Mouse (Mus musculus) G1E (cell line): ENCODE measurements around the gene 6430571L13Rik.

Experiments
- CTCF ChIP-seq: IDR thresholded peaks from 2 replicates; pipeline ENCODE4 v1.5.1; 2012; ENCODE audit warnings: low read depth, low read length, inconsistent platforms, mixed read lengths
- GATA1 ChIP-seq: IDR thresholded peaks from 2 replicates; pipeline ENCODE4 v1.6.1; 2012; ENCODE audit warnings: borderline replicate concordance, low read length, inconsistent platforms, mixed read lengths

DNA sequence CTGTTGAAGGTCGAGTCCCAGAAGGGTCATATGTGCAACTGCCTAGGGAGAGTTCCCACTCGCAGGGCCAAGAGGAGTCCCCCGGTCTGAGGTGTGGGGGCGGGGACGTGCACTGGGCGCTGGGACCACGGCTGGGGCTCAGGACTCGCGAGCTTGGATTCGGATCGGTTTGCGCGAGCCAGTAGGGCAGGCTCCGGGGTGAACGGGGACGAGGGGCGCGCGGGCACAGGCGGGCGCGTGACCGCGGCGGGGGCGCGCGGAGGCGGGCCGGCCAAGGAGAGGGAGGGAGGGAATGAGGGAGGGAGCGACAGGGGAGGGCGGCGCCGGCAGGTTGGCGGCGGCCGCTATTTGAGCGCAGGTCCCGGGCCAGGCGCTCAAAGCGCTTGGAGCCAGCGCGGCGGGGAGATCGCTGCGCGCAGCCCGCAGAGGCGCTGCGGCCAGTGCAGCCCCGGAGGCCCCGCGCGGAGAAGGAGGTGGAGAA, 59.1 kb downstream of the 6430571L13Rik start, which contains the start of gene Cacna2d2:
- TF ChIP-seq GATA1 = no peak
- TF ChIP-seq CTCF = no peak
